Mouse (Mus musculus) megakaryocyte-erythroid progenitor cell, adult 5 weeks (primary cell): ENCODE data around the gene Gm28845. TPM values are rescaled to one million over a fixed set of nuclear protein-coding genes. Genes with fewer than 3 reads are reported as not detected.

Experiments
- polyA plus RNA-seq: library from polyadenylated mRNA; stranded (reverse); fragments of >175 nt; gene quantifications from 2 replicates; pipeline ENCODE4 v1.2.3, GENCODE M21; 2012

Gm28845 gene
- not detected in 2 replicates for polyA plus RNA-seq

DNA sequence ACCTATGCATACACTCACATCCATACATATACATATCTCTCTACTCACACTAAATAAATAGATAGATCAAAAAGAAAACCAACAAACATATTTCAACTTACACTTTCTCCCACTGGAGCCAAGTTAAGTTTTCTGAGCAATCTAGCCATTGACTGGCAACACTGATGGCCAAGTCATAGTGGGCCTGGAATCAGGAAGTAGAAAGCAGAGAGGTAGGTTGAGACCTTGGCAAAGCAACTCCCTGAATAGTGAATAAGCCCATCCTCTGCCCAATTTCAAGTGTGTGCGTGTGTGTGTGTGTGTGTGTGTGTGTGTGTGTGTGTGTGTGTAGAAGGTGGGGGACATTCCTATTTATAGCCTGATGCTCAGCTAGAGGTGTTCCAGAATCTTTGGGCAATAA lies at the start of gene Gm28845:
Gene Gm28845 (minus strand): TSS at position 121 of the 400 bp plus-strand sequence.

DNA sequence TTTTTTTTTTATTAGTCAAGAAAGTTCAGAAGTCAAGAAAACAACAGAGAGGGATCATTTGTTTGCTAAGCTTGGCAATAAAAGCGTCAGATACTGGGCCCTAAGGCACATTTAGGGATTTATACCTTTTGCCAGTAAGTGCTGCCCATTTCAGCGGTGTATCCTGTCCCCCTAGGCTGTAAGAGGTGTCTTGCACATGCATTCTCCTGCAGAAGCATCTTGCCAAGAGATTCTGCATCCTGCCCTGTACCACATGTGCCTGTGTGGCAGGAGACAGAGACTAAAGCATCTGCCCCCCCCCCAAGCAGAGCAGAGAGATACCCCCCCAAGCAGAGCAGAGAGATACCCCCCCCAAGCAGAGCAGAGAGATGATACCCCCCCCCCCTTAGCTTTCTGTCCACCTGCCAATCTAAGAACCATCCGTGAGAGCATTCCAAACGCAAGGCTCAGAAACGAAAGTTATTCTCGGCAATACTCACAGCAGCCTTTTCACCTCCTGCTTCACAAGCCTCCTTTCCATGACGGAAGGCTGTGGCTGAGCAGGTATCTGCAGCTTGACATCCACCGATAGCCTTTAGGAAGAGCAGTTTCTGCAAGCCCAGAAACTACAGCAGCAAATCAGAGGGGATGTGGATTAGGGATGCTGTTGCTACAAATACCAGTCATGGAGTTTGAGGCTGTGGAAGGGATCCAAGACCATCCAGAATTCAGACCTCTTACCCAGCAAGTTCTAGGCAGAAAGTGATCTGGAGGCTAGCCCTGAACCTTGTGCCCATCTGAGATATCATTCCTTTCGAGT lies 3.4 kb upstream of the Gm28845 start, which contains the start of gene D630023F18Rik:
Gene D630023F18Rik (minus strand): TSS at position 641 of the 799 bp plus-strand sequence.

GRCm38 (mm10) chr1:65103273-65103672 lies 16.1 kb downstream of the Gm28845 start, which contains the start of gene Cryga:
Cryga (minus strand) TSS chr1:65103373.

GRCm38 (mm10) chr1:65082188-65082587 lies 37.2 kb downstream of the Gm28845 start, which contains the start of gene Crygb:
Crygb (minus strand) TSS chr1:65082288.

DNA sequence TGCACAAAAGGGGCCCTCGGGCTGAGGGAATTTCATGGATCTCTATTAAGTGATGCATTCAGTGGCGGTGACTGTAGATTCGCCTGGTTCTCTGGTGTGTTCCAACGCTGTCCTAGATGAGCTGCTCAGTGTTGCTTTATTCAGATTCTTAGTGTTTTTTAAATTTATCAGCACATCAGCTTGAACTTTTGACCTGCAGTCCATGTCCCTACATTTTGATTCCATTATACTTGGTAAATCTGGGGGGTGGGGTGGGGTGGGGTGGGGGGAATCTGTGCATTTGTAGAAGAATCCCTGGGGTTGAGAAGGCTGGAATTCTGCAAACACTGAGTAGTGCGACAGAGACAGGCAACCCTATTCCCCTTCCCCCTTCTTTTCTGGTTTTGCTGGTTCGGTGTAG lies 45.8 kb downstream of the Gm28845 start, which contains the start of gene Crygc:
Gene Crygc (minus strand): TSS at position 101 of the 400 bp plus-strand sequence.

DNA sequence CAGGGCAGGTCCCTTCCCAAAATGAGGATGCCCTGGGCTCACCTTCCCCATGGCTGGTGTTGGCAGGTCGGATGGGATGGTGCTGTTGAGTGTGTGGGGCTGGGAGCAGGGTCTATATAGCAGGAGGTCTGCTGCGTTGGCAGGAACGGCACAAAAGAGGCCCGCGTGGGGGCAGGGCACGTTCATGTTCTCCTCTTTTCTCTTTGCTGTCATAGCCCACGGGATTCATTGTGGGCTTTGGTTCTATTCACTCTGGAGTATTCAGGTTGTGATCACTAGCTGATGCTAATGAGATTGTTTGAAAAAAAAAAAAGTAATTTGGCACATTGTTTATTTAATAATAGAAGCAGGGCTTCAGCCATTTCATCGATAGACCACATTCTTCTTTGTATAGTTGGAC lies 56.0 kb downstream of the Gm28845 start, which contains the start of gene Crygd:
Gene Crygd (minus strand): TSS at position 101 of the 400 bp plus-strand sequence.

DNA sequence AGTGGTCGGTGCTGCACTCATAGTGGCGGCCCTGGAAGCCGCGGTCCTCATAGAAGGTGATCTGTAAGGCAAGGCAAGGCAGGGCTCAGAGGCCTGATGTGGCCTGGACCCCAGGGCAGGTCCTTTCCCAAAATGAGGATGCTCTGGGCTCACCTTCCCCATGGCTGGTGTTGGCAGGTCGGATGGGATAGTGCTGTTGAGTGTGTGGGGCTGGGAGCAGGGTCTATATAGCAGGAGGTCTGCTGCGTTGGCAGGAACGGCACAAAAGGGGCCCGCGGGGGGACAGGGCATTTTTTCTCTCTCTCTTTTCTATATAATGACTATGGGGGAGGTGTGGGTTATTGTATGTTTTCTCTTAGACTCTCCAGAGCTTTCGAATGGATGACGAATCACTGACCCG lies 68.4 kb downstream of the Gm28845 start, which contains the start of gene Cryge:
Gene Cryge (minus strand): TSS at position 198 of the 400 bp plus-strand sequence.

Other genes starting within 250 kb of the Gm28845 start
- 1.8 and 2.7 TPM in 2 replicates for gene Plekhm3, start 162.7 kb downstream of the Gm28845 start, polyA plus RNA-seq
- gene Akr1cl, start 86.8 kb downstream of the Gm28845 start, polyA plus RNA-seq: 0.06 TPM in 1 of 2 replicates, not detected in the other
- gene Cryge, start 68.4 kb downstream of the Gm28845 start, polyA plus RNA-seq: not detected in 2 replicates
- gene Crygd, start 56.1 kb downstream of the Gm28845 start, polyA plus RNA-seq: not detected in 2 replicates
- gene Crygc, start 45.9 kb downstream of the Gm28845 start, polyA plus RNA-seq: not detected in 2 replicates
- not detected in 2 replicates for gene Crygb, start 37.3 kb downstream of the Gm28845 start, polyA plus RNA-seq
- 0.12 and 0.18 TPM in 2 replicates for gene Cryga, start 16.2 kb downstream of the Gm28845 start, polyA plus RNA-seq
- gene D630023F18Rik, start 3.7 kb upstream of the Gm28845 start, polyA plus RNA-seq: 0.13 TPM in 1 of 2 replicates, not detected in the other
- 1.8 and 3.9 TPM in 2 replicates for gene Idh1, start 66.9 kb upstream of the Gm28845 start, polyA plus RNA-seq
- gene Pikfyve, start 67.1 kb upstream of the Gm28845 start, polyA plus RNA-seq: 16.6 and 17.6 TPM in 2 replicates
- gene Pth2r, start 162.5 kb upstream of the Gm28845 start, polyA plus RNA-seq: not detected in 2 replicates